Mouse (Mus musculus): ENCODE measurements around the gene Cyp2c50.
"Not testable (repeated sequence)": the region's sequence is repeated elsewhere in the genome, so short reads cannot be mapped to it uniquely, and the experiment has no call there.

The Cyp2c50 gene

GRCm38 (mm10) chr19:40089421-40089820 lies at the start of gene Cyp2c50:
TSS of gene Cyp2c50 (plus strand) at chr19:40089688.
- not testable (repeated sequence) for DNase-seq (ENCODE audit: low spot score)

- DNase-seq (ENCODE audit: low spot score) = no peak
These were observed 15.8 kb upstream of the Cyp2c50 start, which contains the start of gene Cyp2c54 for GRCm38 (mm10) chr19:40073701-40074100. TSS of gene Cyp2c54 (minus strand) at chr19:40073827.

GRCm38 (mm10) chr19:40088381-40088780 lies 1.1 kb upstream of the Cyp2c50 start:
- DNase-seq (ENCODE audit: low spot score) = no peak

GRCm38 (mm10) chr19:40091111-40091510 lies 1.6 kb downstream of the Cyp2c50 start:
- DNase-seq (ENCODE audit: low spot score) = no peak

GRCm38 (mm10) chr19:40119624-40120023 lies 30.1 kb downstream of the Cyp2c50 start:
- DNase-seq (ENCODE audit: low spot score) = not testable (repeated sequence)

GRCm38 (mm10) chr19:40125165-40125564 lies 35.7 kb downstream of the Cyp2c50 start:
- DNase-seq (ENCODE audit: low spot score) = not testable (repeated sequence)

GRCm38 (mm10) chr19:40126996-40127395 lies 37.5 kb downstream of the Cyp2c50 start:
- DNase-seq (ENCODE audit: low spot score) = not testable (repeated sequence)

Measured in testis, postnatal 10 days (tissue).